Mouse (Mus musculus) heart, embryonic 15.5 days (tissue): ENCODE data around the gene Mrpl21. TPM values are rescaled to one million over a fixed set of nuclear protein-coding genes. Genes with fewer than 3 reads are reported as not detected.

Source experiments
- ATAC-seq: fragments of 200-750 bp; cut with Nextera tagmentation; replicated peaks from 2 replicates; pipeline ENCODE4 v1.8.0; 2017; ENCODE audit warnings: low read depth, moderate TSS enrichment; ENCODE audit not compliant: insufficient number of reproducible peaks, insufficient read depth, low FRiP score
- H3K27ac ChIP-seq: fragments of 300-500 bp; sonication (generic); 2 replicates; pipeline ENCODE4 v1.5.1; 2015; ENCODE audit warnings: mild to moderate bottlenecking, inconsistent platforms
- H3K27me3 ChIP-seq: fragments of 300-500 bp; sonication (generic); 2 replicates; pipeline ENCODE4 v1.6.1; 2015; ENCODE audit warnings: inconsistent platforms
- H3K36me3 ChIP-seq: fragments of 300-500 bp; sonication (generic); 2 replicates; pipeline ENCODE4 v1.6.1; 2015; ENCODE audit warnings: mild to moderate bottlenecking, inconsistent platforms
- H3K4me1 ChIP-seq: fragments of 300-500 bp; sonication (generic); replicated peaks from 2 replicates; pipeline ENCODE4 v1.6.1; 2015; ENCODE audit warnings: inconsistent platforms
- H3K4me2 ChIP-seq: fragments of 300-500 bp; sonication (generic); 2 replicates; pipeline ENCODE4 v1.6.1; 2015; ENCODE audit warnings: inconsistent platforms, mild to moderate bottlenecking, moderate library complexity
- H3K4me3 ChIP-seq: fragments of 300-500 bp; sonication (generic); 2 replicates; pipeline ENCODE4 v1.5.1; 2015; ENCODE audit warnings: mild to moderate bottlenecking, inconsistent platforms
- H3K9ac ChIP-seq: fragments of 300-500 bp; sonication (generic); 2 replicates; pipeline ENCODE4 v1.6.1; 2015; ENCODE audit warnings: mild to moderate bottlenecking, inconsistent platforms
- H3K9me3 ChIP-seq: fragments of 300-500 bp; sonication (generic); replicated peaks from 2 replicates; pipeline ENCODE4 v1.6.1; 2016; ENCODE audit warnings: inconsistent platforms
- WGBS: fragments of 180-500 bp; shearing (Covaris S2); methylation state at CpG from one replicate; pipeline ENCODE4 v1.1.7; 2015; ENCODE audit warnings: mixed read lengths; 5-methylcytosine and 5-hydroxymethylcytosine counted together
- polyA plus RNA-seq: library from polyadenylated mRNA; unstranded; fragments of >200 nt; fragmentation: Nextera tagmentation; extraction: Ambion mirVana; gene quantifications from 2 replicates; pipeline ENCODE4 v1.2.1, GENCODE M21; 2015

The Mrpl21 gene
- polyA plus RNA-seq, 1 experiment from 2014 or later = 94.8 TPM

- Histone ChIP-seq H3K27me3 (no peaks in the 10 kb centered on the region), H3K4me3 (peak overlapping the region; percentile 88), H3K9me3 (no peaks in the 10 kb centered on the region), H3K27ac (peak overlapping the region; percentile 98), H3K4me1 (peaks cover 45% of the 10 kb centered on the region), H3K4me2 (peak overlapping the region; percentile 98), H3K36me3 (no peaks in the 10 kb centered on the region), H3K9ac (peak overlapping the region; percentile 79)
- under 1% methylated on average over 59 of the region's 59 CpGs for WGBS
- ATAC-seq = peak; percentile 61
Observed at GRCm38 (mm10) chr19:3324931-3325711, 42.4 kb downstream of the Mrpl21 start.

DNA sequence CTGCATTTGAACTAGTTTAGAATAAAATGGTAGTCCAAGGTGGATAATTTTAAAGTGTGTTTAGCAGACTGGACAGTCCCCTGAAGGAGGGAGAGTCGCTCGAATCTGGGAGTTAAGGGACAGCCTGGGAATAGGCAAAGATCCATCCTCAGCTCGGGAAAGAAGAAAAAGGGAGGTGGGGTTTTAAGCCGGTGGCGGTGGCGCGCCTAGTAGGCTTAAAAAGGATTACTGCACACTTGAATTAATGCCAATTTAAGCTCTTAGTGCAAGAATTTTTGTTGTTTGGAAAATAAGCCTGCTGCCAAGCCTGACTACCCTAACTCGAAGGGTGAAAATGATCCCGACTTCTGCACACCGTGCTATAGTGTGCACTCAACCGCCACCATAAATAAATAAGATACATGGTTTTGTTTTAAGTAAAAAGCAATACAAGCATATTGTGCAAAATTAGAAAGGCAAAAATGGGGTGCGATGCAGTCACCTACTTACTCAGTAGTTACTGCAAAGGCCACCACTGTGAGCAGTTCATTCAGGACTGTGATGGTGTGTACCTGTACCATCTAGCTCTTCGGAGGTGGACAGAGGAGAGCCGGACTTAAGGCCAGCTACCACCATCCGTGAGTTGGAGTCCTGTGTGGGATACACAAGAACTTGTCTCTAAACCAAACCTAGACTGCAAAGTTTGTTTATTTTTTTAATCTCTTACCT lies 43.2 kb downstream of the Mrpl21 start:
- H3K27ac ChIP-seq = peak overlapping the region; percentile 98
- H3K4me2 ChIP-seq = peak overlapping the region; percentile 98
- H3K4me3 ChIP-seq = peak overlapping the region; percentile 88
- no peak for ATAC-seq
- H3K9ac ChIP-seq = peak overlapping the region; percentile 79
- peaks cover 45% of the 10 kb centered on the region for H3K4me1 ChIP-seq
- H3K9me3 ChIP-seq = no peaks in the 10 kb centered on the region
- no peaks in the 10 kb centered on the region for H3K36me3 ChIP-seq
- no peaks in the 10 kb centered on the region for H3K27me3 ChIP-seq
- WGBS = 33% methylated on average over 15 of the region's 15 CpGs

DNA sequence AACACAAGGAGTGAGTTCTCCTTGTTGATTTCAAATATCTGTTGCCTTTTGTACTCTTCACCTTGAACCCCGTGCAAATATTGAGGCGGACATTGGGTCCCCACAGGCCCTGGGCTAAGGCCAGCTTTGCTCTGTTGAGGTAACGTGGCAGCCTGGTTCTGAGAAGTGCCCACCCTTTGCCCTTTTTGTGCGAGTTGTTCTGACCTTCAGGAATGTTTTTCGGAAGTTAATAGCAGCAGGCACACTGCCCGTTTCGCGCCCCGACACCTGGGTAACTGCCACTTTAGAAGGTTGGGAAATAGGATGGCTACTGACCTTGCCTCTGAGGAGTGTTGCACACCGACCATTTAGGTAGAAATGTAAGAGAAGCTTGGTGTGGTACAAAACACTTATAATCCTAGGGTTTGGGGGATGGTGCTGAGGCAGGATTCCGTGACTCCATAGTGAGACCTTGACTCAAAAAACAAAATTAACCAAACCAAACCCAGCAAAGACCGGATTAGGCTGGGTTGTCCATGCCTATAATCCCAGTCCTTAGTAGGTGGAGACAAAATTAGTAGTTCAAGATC lies 43.9 kb downstream of the Mrpl21 start:
- Histone ChIP-seq H3K36me3 (no peaks in the 10 kb centered on the region), H3K4me2 (peak overlapping the region; percentile 98), H3K9me3 (no peaks in the 10 kb centered on the region), H3K4me3 (no peak overlapping the region), H3K27me3 (no peaks in the 10 kb centered on the region), H3K4me1 (peaks cover 40% of the 10 kb centered on the region), H3K9ac (0 out of 2 replicates have a peak overlapping the region, but pooled peaks have one; percentile 79), H3K27ac (peak overlapping the region; percentile 98)
- no peak for ATAC-seq
- 80% methylated on average over 12 of the region's 12 CpGs for WGBS

DNA sequence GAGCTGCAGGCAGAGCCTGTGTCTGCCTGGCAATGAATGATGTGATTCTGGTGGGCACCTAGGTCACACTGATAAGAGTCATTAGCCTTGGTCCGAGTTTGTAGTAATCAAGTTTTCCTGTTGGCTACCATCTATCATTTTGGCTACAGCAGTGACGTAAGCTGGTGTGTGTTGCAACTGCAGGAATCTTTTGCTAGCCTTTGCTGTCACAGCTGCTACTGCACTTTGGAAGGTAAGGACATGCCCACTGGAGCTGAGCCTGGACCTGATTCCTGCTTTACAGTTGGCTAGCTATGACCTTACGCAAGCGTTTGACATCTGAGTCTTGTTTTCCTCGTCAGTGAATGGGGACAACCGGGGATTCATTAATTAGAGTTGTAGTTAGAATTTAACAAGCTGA lies 50.5 kb downstream of the Mrpl21 start:
- ATAC-seq = no peak
- H3K27me3 ChIP-seq = no peaks in the 10 kb centered on the region
- peaks cover 37% of the 10 kb centered on the region for H3K4me1 ChIP-seq
- no peak overlapping the region for H3K27ac ChIP-seq
- WGBS = 75% methylated on average over 6 of the region's 6 CpGs
- no peak overlapping the region for H3K9ac ChIP-seq
- H3K4me2 ChIP-seq = no peak overlapping the region
- H3K4me3 ChIP-seq = no peak overlapping the region
- no peaks in the 10 kb centered on the region for H3K9me3 ChIP-seq
- H3K36me3 ChIP-seq = no peaks in the 10 kb centered on the region

DNA sequence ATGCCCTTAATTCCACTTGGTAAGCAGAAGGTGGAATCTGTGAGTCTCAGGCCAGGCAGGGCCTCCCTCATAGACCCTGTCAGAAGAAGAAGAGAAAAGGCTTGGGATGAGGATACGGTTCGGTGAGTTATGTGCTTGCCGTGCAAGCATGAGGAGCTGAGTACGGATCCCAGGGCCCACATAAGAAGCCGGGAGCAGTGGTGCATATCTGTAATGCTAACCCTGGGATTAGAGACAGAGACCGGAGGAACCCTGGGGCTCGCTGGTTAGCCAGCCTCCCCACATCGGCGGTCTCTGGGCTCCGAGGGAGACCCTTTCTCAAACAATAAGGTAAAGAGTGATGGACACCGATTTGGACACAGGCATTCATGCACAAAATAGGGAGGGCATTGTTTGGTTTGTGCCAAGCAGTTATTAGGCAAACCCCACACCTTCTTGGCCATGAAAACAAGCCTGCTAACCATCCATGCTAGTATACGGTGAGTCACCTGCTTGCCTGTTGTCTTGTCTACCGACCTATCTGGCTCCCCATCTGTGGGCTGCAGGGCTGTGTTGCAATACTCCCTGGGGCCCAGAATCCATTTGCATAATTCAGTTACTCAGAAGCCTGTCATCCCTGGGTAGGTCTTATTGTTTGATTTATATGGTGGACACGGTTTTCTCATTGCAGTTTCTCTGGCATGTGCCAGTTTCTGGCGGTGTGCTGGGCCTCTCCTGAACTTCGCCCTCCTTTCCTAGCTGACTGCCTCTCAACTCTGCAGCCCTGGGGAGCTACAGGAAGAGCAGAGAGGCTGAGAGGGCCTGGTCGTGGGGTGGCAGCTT lies 51.2 kb downstream of the Mrpl21 start:
- ATAC-seq = 0 out of 2 replicates have a peak, but pooled peaks have one; percentile 17
- no peaks in the 10 kb centered on the region for H3K9me3 ChIP-seq
- WGBS = 79% methylated on average over 17 of the region's 17 CpGs
- peaks cover 34% of the 10 kb centered on the region for H3K4me1 ChIP-seq
- H3K27me3 ChIP-seq = no peaks in the 10 kb centered on the region
- H3K27ac ChIP-seq = no peak overlapping the region
- H3K36me3 ChIP-seq = no peaks in the 10 kb centered on the region
- no peak overlapping the region for H3K9ac ChIP-seq
- H3K4me2 ChIP-seq = no peak overlapping the region
- no peak overlapping the region for H3K4me3 ChIP-seq

DNA sequence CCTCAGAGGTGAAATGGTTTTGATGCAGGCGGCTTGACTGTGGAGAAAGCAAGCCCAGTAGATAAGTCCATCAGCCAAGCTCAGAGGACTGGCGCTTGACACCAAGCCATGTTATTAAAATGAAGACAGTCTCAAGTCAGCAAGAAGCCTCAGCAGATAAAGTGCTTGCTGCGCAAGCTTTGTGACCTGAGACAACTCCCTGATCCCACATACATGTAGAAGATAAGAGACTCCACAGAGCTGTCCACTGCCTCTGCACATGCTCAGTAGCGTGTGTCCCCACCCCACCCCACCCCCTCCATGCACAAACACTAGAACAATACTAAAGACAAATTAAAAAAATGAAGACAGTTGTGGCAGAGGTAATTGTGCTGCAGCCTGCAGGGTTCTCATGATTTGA lies 51.8 kb downstream of the Mrpl21 start:
- H3K9me3 ChIP-seq = no peaks in the 10 kb centered on the region
- H3K4me3 ChIP-seq = no peak overlapping the region
- H3K27me3 ChIP-seq = no peaks in the 10 kb centered on the region
- 60% methylated on average over 4 of the region's 4 CpGs for WGBS
- no peak overlapping the region for H3K27ac ChIP-seq
- ATAC-seq = no peak
- H3K9ac ChIP-seq = no peak overlapping the region
- H3K4me2 ChIP-seq = no peak overlapping the region
- H3K36me3 ChIP-seq = no peaks in the 10 kb centered on the region
- peaks cover 34% of the 10 kb centered on the region for H3K4me1 ChIP-seq

DNA sequence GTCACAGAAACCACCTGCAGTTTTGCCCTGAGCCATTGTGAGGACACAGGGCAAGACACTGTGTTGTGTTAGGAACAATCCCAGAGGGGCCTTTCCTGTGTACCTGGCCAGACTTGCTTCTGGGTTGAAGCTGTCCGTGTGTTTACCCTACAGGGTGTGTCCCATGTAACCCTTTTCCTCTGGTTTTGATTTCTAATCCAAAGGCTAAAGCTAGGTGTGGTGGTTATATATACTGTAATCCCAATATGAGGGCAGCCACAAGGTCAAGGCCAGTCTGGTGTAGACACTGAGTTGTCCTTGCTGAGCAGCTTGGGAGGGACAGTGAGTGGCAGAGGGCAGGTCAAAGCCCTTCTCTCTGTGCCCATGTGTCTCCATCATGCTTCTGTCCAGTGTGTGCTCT lies 53.2 kb downstream of the Mrpl21 start:
- no peak overlapping the region for H3K4me2 ChIP-seq
- 71% methylated on average over 1 of the region's 1 CpGs for WGBS
- H3K9ac ChIP-seq = no peak overlapping the region
- H3K4me3 ChIP-seq = no peak overlapping the region
- peaks cover 38% of the 10 kb centered on the region for H3K4me1 ChIP-seq
- ATAC-seq = no peak
- no peaks in the 10 kb centered on the region for H3K9me3 ChIP-seq
- no peaks in the 10 kb centered on the region for H3K27me3 ChIP-seq
- no peak overlapping the region for H3K27ac ChIP-seq
- H3K36me3 ChIP-seq = no peaks in the 10 kb centered on the region

DNA sequence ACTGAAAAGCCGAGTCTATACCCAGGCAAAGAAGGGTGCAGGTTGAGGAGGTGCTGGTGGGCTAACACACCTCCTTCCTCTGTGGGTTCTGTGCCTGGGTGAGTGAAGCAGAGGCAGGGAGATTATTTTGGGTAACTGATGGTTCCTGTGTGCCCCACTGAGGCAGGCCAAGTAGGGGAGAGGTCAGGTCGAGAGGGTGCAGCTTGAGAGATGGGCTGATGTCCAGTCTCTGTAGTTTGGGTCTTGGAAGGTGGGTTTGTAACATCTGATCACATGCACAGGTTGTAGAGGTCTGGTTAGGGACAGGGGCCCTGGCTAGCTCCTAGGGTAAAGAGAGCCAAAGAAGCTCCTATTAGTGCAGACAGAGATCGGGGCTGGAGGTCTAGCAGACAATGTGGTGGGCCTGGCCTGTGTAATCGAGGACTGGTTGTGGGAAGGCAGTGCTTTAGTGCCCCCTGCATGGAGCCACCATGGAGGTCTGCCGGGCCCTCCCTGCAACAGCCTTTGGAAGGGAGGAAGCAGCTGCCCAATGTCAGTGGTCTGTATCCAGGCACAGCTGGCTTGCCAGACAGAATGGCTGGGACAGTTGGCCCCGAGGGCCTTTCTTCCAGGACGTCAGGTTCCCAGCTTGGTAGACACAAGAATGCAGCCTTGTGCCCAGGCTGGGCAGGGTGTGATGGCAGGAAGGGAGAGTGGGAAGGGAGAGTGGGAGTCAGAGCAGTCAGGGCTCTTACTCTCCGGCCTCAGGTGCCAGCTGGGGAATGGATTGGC lies 54.0 kb downstream of the Mrpl21 start:
- Histone ChIP-seq H3K36me3 (no peaks in the 10 kb centered on the region), H3K4me2 (no peak overlapping the region), H3K4me3 (no peak overlapping the region), H3K9me3 (no peaks in the 10 kb centered on the region), H3K9ac (no peak overlapping the region), H3K4me1 (peaks cover 42% of the 10 kb centered on the region), H3K27me3 (no peaks in the 10 kb centered on the region), H3K27ac (no peak overlapping the region)
- 68% methylated on average over 8 of the region's 8 CpGs for WGBS
- ATAC-seq = 0 out of 2 replicates have a peak, but pooled peaks have one; percentile 34

DNA sequence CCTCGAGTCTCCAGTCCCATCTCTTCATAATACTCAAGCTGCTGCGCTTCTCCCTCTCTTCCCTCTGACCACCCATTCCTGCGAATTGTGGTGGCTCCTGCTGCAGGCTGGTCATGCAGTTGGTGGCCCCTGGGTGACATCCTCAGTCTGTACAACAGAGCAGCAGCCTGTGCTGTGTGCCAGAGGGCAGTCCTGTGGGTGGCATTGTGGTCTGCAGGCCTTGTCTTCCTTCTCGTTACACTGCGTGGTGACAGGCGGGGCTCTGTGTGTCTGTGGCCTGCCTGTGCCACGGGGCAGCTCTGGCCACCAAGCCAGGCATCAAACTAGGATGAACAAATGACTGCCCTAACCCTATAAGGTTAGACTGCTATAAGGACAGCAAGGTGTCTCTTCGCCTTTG lies 56.5 kb downstream of the Mrpl21 start:
- no peaks in the 10 kb centered on the region for H3K9me3 ChIP-seq
- H3K4me2 ChIP-seq = no peak overlapping the region
- peaks cover 38% of the 10 kb centered on the region for H3K4me1 ChIP-seq
- no peak overlapping the region for H3K27ac ChIP-seq
- no peak for ATAC-seq
- WGBS = 81% methylated on average over 8 of the region's 8 CpGs
- no peak overlapping the region for H3K9ac ChIP-seq
- no peaks in the 10 kb centered on the region for H3K27me3 ChIP-seq
- H3K36me3 ChIP-seq = no peaks in the 10 kb centered on the region
- no peak overlapping the region for H3K4me3 ChIP-seq

GRCm38 (mm10) chr19:3341021-3341420 lies 58.3 kb downstream of the Mrpl21 start:
- Histone ChIP-seq H3K4me2 (no peak overlapping the region), H3K9ac (no peak overlapping the region), H3K27ac (no peak overlapping the region), H3K9me3 (no peaks in the 10 kb centered on the region), H3K36me3 (no peaks in the 10 kb centered on the region), H3K27me3 (no peaks in the 10 kb centered on the region), H3K4me1 (peaks cover 35% of the 10 kb centered on the region), H3K4me3 (no peak overlapping the region)
- no peak for ATAC-seq
- 69% methylated on average over 3 of the region's 3 CpGs for WGBS
